Mouse (Mus musculus) cortical plate, adult 2 months (tissue): ENCODE data around the gene Rundc3a.

Experiments
- CTCF ChIP-seq: fragments of 200-500 bp; IDR thresholded peaks from 2 replicates; pipeline ENCODE4 v1.5.1; 2011; ENCODE audit warnings: mild to moderate bottlenecking, control low read depth, low read length; ENCODE audit not compliant: insufficient read depth; ENCODE audit errors: extremely low read depth
- POLR2A ChIP-seq: fragments of 200-500 bp; IDR thresholded peaks from 2 replicates; pipeline ENCODE4 v1.6.1; 2011; ENCODE audit warnings: mild to moderate bottlenecking, low read length, control low read depth; ENCODE audit not compliant: insufficient read depth; ENCODE audit errors: extremely low read depth

GRCm38 (mm10) chr11:102356636-102357350 lies 36.4 kb upstream of the Rundc3a start:
- TF ChIP-seq POLR2A (no peak), CTCF (no peak)
